Mouse (Mus musculus): ENCODE results near the gene Nufip2.

- no peak for TF ChIP-seq CTCF (IDR thresholded peaks at IDR 0.05; ENCODE audit: extremely low read depth, insufficient read depth, low read length)
- TF ChIP-seq POLR2A (IDR thresholded peaks at IDR 0.05; ENCODE audit: extremely low read depth, insufficient read depth, low read length): no peak
These were observed 22.3 kb upstream of the Nufip2 start for GRCm38 (mm10) chr11:77663639-77664038.
